Mouse (Mus musculus): ENCODE data around the gene U2af2. TPM values are rescaled to one million over a fixed set of nuclear protein-coding genes. Genes with fewer than 3 reads are reported as not detected.

U2af2 gene
- polyA plus RNA-seq (2014; fragmentation: Nextera tagmentation; extraction: Ambion mirVana) = 161 and 162 TPM in 2 replicates

- under 1% methylated on average over 47 of the region's 65 CpGs for WGBS
- peak; percentile 93 for DNase-seq (ENCODE audit: low spot score)
- ATAC-seq (ENCODE audit: low FRiP score) = peak; percentile 87
- H3K27ac ChIP-seq (ENCODE audit: low read depth, low read length) = peak within 1 kb of the TSS; percentile 98
- peak within 1 kb of the TSS; percentile 94 for H3K9ac ChIP-seq (ENCODE audit: low read depth, low read length)
- no peaks in the 10 kb centered on the region for H3K9me3 ChIP-seq (ENCODE audit: control insufficient read depth, low read length)
- H3K4me3 ChIP-seq (ENCODE audit: low read depth, low read length) = peak within 1 kb of the TSS; percentile 79
- peak within 1 kb of the TSS; percentile 47 for H3K4me2 ChIP-seq (replicated peaks; ENCODE audit: low read depth, low read length)
- 0 out of 2 replicates have a peak, but pooled peaks cover under 1% of the 10 kb centered on the region for H3K36me3 ChIP-seq (ENCODE audit: control insufficient read depth, insufficient read depth, low read length)
- peaks cover 13% of the 10 kb centered on the region for H3K27me3 ChIP-seq (ENCODE audit: control insufficient read depth, insufficient read depth, low read length)
- peaks cover 4% of the 10 kb centered on the region; the same call in 1 of the 2 replicates for H3K4me1 ChIP-seq (replicated peaks; ENCODE audit: control insufficient read depth, insufficient read depth, low read length)
These were observed at the start of gene U2af2 for GRCm38 (mm10) chr7:5061774-5062359. U2af2 (plus strand) TSS chr7:5062143.

GRCm38 (mm10) chr7:5012681-5013513 lies 49.0 kb upstream of the U2af2 start:
- no peaks in the 10 kb centered on the region for H3K4me1 ChIP-seq (replicated peaks; ENCODE audit: control insufficient read depth, insufficient read depth, low read length)
- no peak overlapping the region for H3K9ac ChIP-seq (ENCODE audit: low read depth, low read length)
- ATAC-seq (ENCODE audit: low FRiP score) (no peak), DNase-seq (ENCODE audit: low spot score) (no peak)
- H3K4me2 ChIP-seq (replicated peaks; ENCODE audit: low read depth, low read length) = no peak overlapping the region
- H3K36me3 ChIP-seq (ENCODE audit: control insufficient read depth, insufficient read depth, low read length) = peaks cover 24% of the 10 kb centered on the region
- no peaks in the 10 kb centered on the region for H3K27me3 ChIP-seq (ENCODE audit: control insufficient read depth, insufficient read depth, low read length)
- H3K4me3 ChIP-seq (ENCODE audit: low read depth, low read length) = no peak overlapping the region
- H3K9me3 ChIP-seq (ENCODE audit: control insufficient read depth, low read length) = no peaks in the 10 kb centered on the region
- WGBS = 93% methylated on average over 27 of the region's 27 CpGs
- no peak overlapping the region for H3K27ac ChIP-seq (ENCODE audit: low read depth, low read length)

GRCm38 (mm10) chr7:5014251-5015117 lies 47.5 kb upstream of the U2af2 start, which contains the start of the genes Zfp524 and Fiz1:
Zfp524 (plus strand) TSS chr7:5014415.
Fiz1 (minus strand) TSS chr7:5014697.
- H3K9me3 ChIP-seq (ENCODE audit: control insufficient read depth, low read length) = no peaks in the 10 kb centered on the region
- H3K36me3 ChIP-seq (ENCODE audit: control insufficient read depth, insufficient read depth, low read length) = peaks cover 11% of the 10 kb centered on the region; the same call in 1 of the 2 replicates
- under 1% methylated on average over 41 of the region's 42 CpGs for WGBS
- peak within 1 kb of the TSS; percentile 52 for H3K4me3 ChIP-seq (ENCODE audit: low read depth, low read length)
- H3K9ac ChIP-seq (ENCODE audit: low read depth, low read length) = peak within 1 kb of the TSS; percentile 82
- H3K27me3 ChIP-seq (ENCODE audit: control insufficient read depth, insufficient read depth, low read length) = no peaks in the 10 kb centered on the region
- ATAC-seq (ENCODE audit: low FRiP score) (peak; percentile 84), DNase-seq (ENCODE audit: low spot score) (peak; percentile 98)
- no peaks in the 10 kb centered on the region for H3K4me1 ChIP-seq (replicated peaks; ENCODE audit: control insufficient read depth, insufficient read depth, low read length)
- H3K4me2 ChIP-seq (replicated peaks; ENCODE audit: low read depth, low read length) = peak within 1 kb of the TSS; percentile 51
- peak within 1 kb of the TSS; percentile 96 for H3K27ac ChIP-seq (ENCODE audit: low read depth, low read length)

- Histone ChIP-seq H3K9me3 (ENCODE audit: control insufficient read depth, low read length) (no peaks in the 10 kb centered on the region), H3K9ac (ENCODE audit: low read depth, low read length) (peak within 1 kb of the TSS; percentile 82), H3K4me2 (replicated peaks; ENCODE audit: low read depth, low read length) (peak within 1 kb of the TSS; percentile 51), H3K27ac (ENCODE audit: low read depth, low read length) (peak within 1 kb of the TSS; percentile 96), H3K4me1 (replicated peaks; ENCODE audit: control insufficient read depth, insufficient read depth, low read length) (no peaks in the 10 kb centered on the region), H3K36me3 (ENCODE audit: control insufficient read depth, insufficient read depth, low read length) (peaks cover 9% of the 10 kb centered on the region; the same call in 1 of the 2 replicates), H3K4me3 (ENCODE audit: low read depth, low read length) (peak within 1 kb of the TSS; percentile 52), H3K27me3 (ENCODE audit: control insufficient read depth, insufficient read depth, low read length) (no peaks in the 10 kb centered on the region)
- under 1% methylated on average over 54 of the region's 76 CpGs for WGBS
- ATAC-seq (ENCODE audit: low FRiP score) (peak; percentile 81), DNase-seq (ENCODE audit: low spot score) (peak; percentile 95)
These were observed 46.6 kb upstream of the U2af2 start, which contains the start of gene Gm44973 for GRCm38 (mm10) chr7:5015118-5016001. Gm44973 (plus strand) TSS chr7:5015496.

- H3K9ac ChIP-seq (ENCODE audit: low read depth, low read length) = peak overlapping the region; percentile 82; the same call in 1 of the 2 replicates
- H3K36me3 ChIP-seq (ENCODE audit: control insufficient read depth, insufficient read depth, low read length) = peaks cover 9% of the 10 kb centered on the region; the same call in 1 of the 2 replicates
- no peak for ATAC-seq (ENCODE audit: low FRiP score)
- no peak for DNase-seq (ENCODE audit: low spot score)
- H3K4me3 ChIP-seq (ENCODE audit: low read depth, low read length) = peak overlapping the region; percentile 52
- H3K4me2 ChIP-seq (replicated peaks; ENCODE audit: low read depth, low read length) = peak overlapping the region; percentile 51
- peak overlapping the region; percentile 96 for H3K27ac ChIP-seq (ENCODE audit: low read depth, low read length)
- no peaks in the 10 kb centered on the region for H3K27me3 ChIP-seq (ENCODE audit: control insufficient read depth, insufficient read depth, low read length)
- 71% methylated on average over 3 of the region's 3 CpGs for WGBS
- H3K4me1 ChIP-seq (replicated peaks; ENCODE audit: control insufficient read depth, insufficient read depth, low read length) = 0 out of 2 replicates have a peak, but pooled peaks cover under 1% of the 10 kb centered on the region
- no peaks in the 10 kb centered on the region for H3K9me3 ChIP-seq (ENCODE audit: control insufficient read depth, low read length)
These were observed 45.9 kb upstream of the U2af2 start for GRCm38 (mm10) chr7:5016057-5016456.

GRCm38 (mm10) chr7:5016920-5017319 lies 45.0 kb upstream of the U2af2 start:
- no peaks in the 10 kb centered on the region for H3K9me3 ChIP-seq (ENCODE audit: control insufficient read depth, low read length)
- H3K36me3 ChIP-seq (ENCODE audit: control insufficient read depth, insufficient read depth, low read length) = no peaks in the 10 kb centered on the region; the same call in 1 of the 2 replicates
- H3K4me2 ChIP-seq (replicated peaks; ENCODE audit: low read depth, low read length) = no peak overlapping the region
- no peak overlapping the region for H3K9ac ChIP-seq (ENCODE audit: low read depth, low read length)
- no peak overlapping the region for H3K27ac ChIP-seq (ENCODE audit: low read depth, low read length)
- DNase-seq (ENCODE audit: low spot score) = no peak
- no peak overlapping the region for H3K4me3 ChIP-seq (ENCODE audit: low read depth, low read length)
- 0 out of 2 replicates have a peak, but pooled peaks cover 2% of the 10 kb centered on the region for H3K4me1 ChIP-seq (replicated peaks; ENCODE audit: control insufficient read depth, insufficient read depth, low read length)
- 94% methylated on average over 2 of the region's 2 CpGs for WGBS
- H3K27me3 ChIP-seq (ENCODE audit: control insufficient read depth, insufficient read depth, low read length) = no peaks in the 10 kb centered on the region
- ATAC-seq (ENCODE audit: low FRiP score) = no peak

GRCm38 (mm10) chr7:5017352-5017751 lies 44.6 kb upstream of the U2af2 start:
- Histone ChIP-seq H3K27me3 (ENCODE audit: control insufficient read depth, insufficient read depth, low read length) (no peaks in the 10 kb centered on the region), H3K27ac (ENCODE audit: low read depth, low read length) (no peak overlapping the region), H3K36me3 (ENCODE audit: control insufficient read depth, insufficient read depth, low read length) (no peaks in the 10 kb centered on the region), H3K9ac (ENCODE audit: low read depth, low read length) (no peak overlapping the region), H3K4me2 (replicated peaks; ENCODE audit: low read depth, low read length) (no peak overlapping the region), H3K4me3 (ENCODE audit: low read depth, low read length) (no peak overlapping the region), H3K4me1 (replicated peaks; ENCODE audit: control insufficient read depth, insufficient read depth, low read length) (0 out of 2 replicates have a peak, but pooled peaks cover 2% of the 10 kb centered on the region), H3K9me3 (ENCODE audit: control insufficient read depth, low read length) (no peaks in the 10 kb centered on the region)
- WGBS = 88% methylated on average over 16 of the region's 16 CpGs
- ATAC-seq (ENCODE audit: low FRiP score) (no peak), DNase-seq (ENCODE audit: low spot score) (no peak)
